Mouse (Mus musculus) forebrain, embryonic 15.5 days (tissue): ENCODE results near the gene Blnk. TPM values are rescaled to one million over a fixed set of nuclear protein-coding genes. Genes with fewer than 3 reads are reported as not detected.

Source experiments
- ATAC-seq: fragments of 200-750 bp; cut with Nextera tagmentation; replicated peaks from 2 replicates; pipeline ENCODE4 v1.8.0; 2017; ENCODE audit warnings: mild to moderate bottlenecking, moderate TSS enrichment, moderate library complexity
- H3K27ac ChIP-seq: fragments of 300-500 bp; sonication (generic); replicated peaks from 2 replicates; pipeline ENCODE4 v1.5.1; 2015; ENCODE audit warnings: mild to moderate bottlenecking, inconsistent platforms
- H3K27me3 ChIP-seq: fragments of 300-500 bp; sonication (generic); 2 replicates; pipeline ENCODE4 v1.6.1; 2015; ENCODE audit warnings: inconsistent platforms
- H3K36me3 ChIP-seq: fragments of 300-500 bp; sonication (generic); 2 replicates; pipeline ENCODE4 v1.6.1; 2015; ENCODE audit warnings: mild to moderate bottlenecking, inconsistent platforms
- H3K4me1 ChIP-seq: fragments of 300-500 bp; sonication (generic); 2 replicates; pipeline ENCODE4 v1.6.1; 2015; ENCODE audit warnings: inconsistent platforms
- H3K4me2 ChIP-seq: fragments of 300-500 bp; sonication (generic); replicated peaks from 2 replicates; pipeline ENCODE4 v1.6.1; 2015; ENCODE audit warnings: mild to moderate bottlenecking, inconsistent platforms
- H3K4me3 ChIP-seq: fragments of 300-500 bp; sonication (generic); 2 replicates; pipeline ENCODE4 v1.5.1; 2015; ENCODE audit warnings: mild to moderate bottlenecking, inconsistent platforms
- H3K9ac ChIP-seq: fragments of 300-500 bp; sonication (generic); replicated peaks from 2 replicates; pipeline ENCODE4 v1.6.1; 2015; ENCODE audit warnings: mild to moderate bottlenecking, inconsistent platforms
- H3K9me3 ChIP-seq: fragments of 300-500 bp; sonication (generic); 2 replicates; pipeline ENCODE4 v1.6.1; 2016; ENCODE audit warnings: inconsistent platforms
- WGBS: fragments of 180-500 bp; shearing (Covaris S2); methylation state at CpG from one replicate; pipeline ENCODE4 v1.1.7; 2015; ENCODE audit warnings: mixed read lengths; 5-methylcytosine and 5-hydroxymethylcytosine counted together
- polyA plus RNA-seq: library from polyadenylated mRNA; unstranded; fragments of >200 nt; fragmentation: Nextera tagmentation; extraction: Ambion mirVana; gene quantifications from 2 replicates; pipeline ENCODE4 v1.2.1, GENCODE M21; 2015

Blnk gene
- polyA plus RNA-seq, 1 experiment from 2014 or later: 0.80 TPM

GRCm38 (mm10) chr19:40946937-40947577 lies 47.3 kb downstream of the Blnk start:
- H3K36me3 ChIP-seq: no peaks in the 10 kb centered on the region
- no peak overlapping the region for H3K27ac ChIP-seq
- H3K4me3 ChIP-seq: no peak overlapping the region
- H3K27me3 ChIP-seq: no peaks in the 10 kb centered on the region
- no peak for ATAC-seq
- 91% methylated on average over 4 of the region's 4 CpGs for WGBS
- no peak overlapping the region for H3K9ac ChIP-seq
- H3K9me3 ChIP-seq: no peaks in the 10 kb centered on the region
- H3K4me1 ChIP-seq: no peaks in the 10 kb centered on the region
- H3K4me2 ChIP-seq: no peak overlapping the region

- 94% methylated on average over 7 of the region's 7 CpGs for WGBS
- no peak overlapping the region for H3K27ac ChIP-seq
- H3K36me3 ChIP-seq: no peaks in the 10 kb centered on the region
- H3K4me2 ChIP-seq: no peak overlapping the region
- H3K9ac ChIP-seq: no peak overlapping the region
- H3K4me1 ChIP-seq: no peaks in the 10 kb centered on the region
- H3K4me3 ChIP-seq: no peak overlapping the region
- no peaks in the 10 kb centered on the region for H3K27me3 ChIP-seq
- ATAC-seq: no peak
- no peaks in the 10 kb centered on the region for H3K9me3 ChIP-seq
Observed at GRCm38 (mm10) chr19:40943552-40943951, 50.8 kb downstream of the Blnk start.

GRCm38 (mm10) chr19:40936038-40936437 lies 58.3 kb downstream of the Blnk start:
- Histone ChIP-seq H3K9me3 (no peaks in the 10 kb centered on the region), H3K27me3 (no peaks in the 10 kb centered on the region), H3K36me3 (no peaks in the 10 kb centered on the region), H3K4me1 (no peaks in the 10 kb centered on the region), H3K9ac (no peak overlapping the region), H3K4me2 (no peak overlapping the region), H3K4me3 (no peak overlapping the region), H3K27ac (no peak overlapping the region)
- no peak for ATAC-seq
- WGBS: 29% methylated on average over 5 of the region's 5 CpGs

- WGBS: 46% methylated on average over 8 of the region's 8 CpGs
- H3K9me3 ChIP-seq: no peaks in the 10 kb centered on the region
- no peak overlapping the region for H3K27ac ChIP-seq
- H3K4me1 ChIP-seq: no peaks in the 10 kb centered on the region
- H3K4me2 ChIP-seq: no peak overlapping the region
- H3K27me3 ChIP-seq: no peaks in the 10 kb centered on the region
- no peaks in the 10 kb centered on the region for H3K36me3 ChIP-seq
- no peak overlapping the region for H3K9ac ChIP-seq
- no peak for ATAC-seq
- H3K4me3 ChIP-seq: no peak overlapping the region
Observed at GRCm38 (mm10) chr19:40935376-40935775, 59.0 kb downstream of the Blnk start.

- no peak overlapping the region for H3K4me2 ChIP-seq
- ATAC-seq: no peak
Observed at GRCm38 (mm10) chr19:40931581-40932369, 62.6 kb downstream of the Blnk start.

GRCm38 (mm10) chr19:40895393-40895703 lies 99.0 kb downstream of the Blnk start:
- H3K9me3 ChIP-seq: no peaks in the 10 kb centered on the region

More at GRCm38 (mm10) chr19:40931581-40932369, 62.6 kb downstream of the Blnk start:
- no peaks in the 10 kb centered on the region for H3K27me3 ChIP-seq
- no peak overlapping the region for H3K9ac ChIP-seq
- 64% methylated on average over 9 of the region's 9 CpGs for WGBS
- no peaks in the 10 kb centered on the region for H3K9me3 ChIP-seq
- H3K4me1 ChIP-seq: no peaks in the 10 kb centered on the region
- no peak overlapping the region for H3K4me3 ChIP-seq
- H3K27ac ChIP-seq: no peak overlapping the region
- no peaks in the 10 kb centered on the region for H3K36me3 ChIP-seq

GRCm38 (mm10) chr19:40894519-40895392 lies 99.6 kb downstream of the Blnk start, which contains the start of gene Zfp518a:
Gene Zfp518a, plus strand, starts transcription at chr19:40894705.
- WGBS: under 1% methylated on average over 83 of the region's 89 CpGs
- Histone ChIP-seq H3K9me3 (no peaks in the 10 kb centered on the region), H3K27ac (peak within 1 kb of the TSS; percentile 93), H3K27me3 (peaks cover 28% of the 10 kb centered on the region), H3K9ac (peak within 1 kb of the TSS; percentile 57), H3K4me3 (peak within 1 kb of the TSS; percentile 74), H3K4me1 (peaks cover 10% of the 10 kb centered on the region; the same call in 1 of the 2 replicates), H3K4me2 (peak within 1 kb of the TSS; percentile 68), H3K36me3 (no peaks in the 10 kb centered on the region)
- peak; percentile 96 for ATAC-seq

More at GRCm38 (mm10) chr19:40895393-40895703, 99.0 kb downstream of the Blnk start:
- H3K27ac ChIP-seq: peak overlapping the region; percentile 93
- peaks cover 24% of the 10 kb centered on the region for H3K27me3 ChIP-seq
- no peak for ATAC-seq
- peaks cover 10% of the 10 kb centered on the region; the same call in 1 of the 2 replicates for H3K4me1 ChIP-seq
- H3K4me2 ChIP-seq: peak overlapping the region; percentile 68
- H3K4me3 ChIP-seq: peak overlapping the region; percentile 74
- under 1% methylated on average over 6 of the region's 6 CpGs for WGBS
- H3K9ac ChIP-seq: peak overlapping the region; percentile 57
- no peaks in the 10 kb centered on the region for H3K36me3 ChIP-seq

DNA sequence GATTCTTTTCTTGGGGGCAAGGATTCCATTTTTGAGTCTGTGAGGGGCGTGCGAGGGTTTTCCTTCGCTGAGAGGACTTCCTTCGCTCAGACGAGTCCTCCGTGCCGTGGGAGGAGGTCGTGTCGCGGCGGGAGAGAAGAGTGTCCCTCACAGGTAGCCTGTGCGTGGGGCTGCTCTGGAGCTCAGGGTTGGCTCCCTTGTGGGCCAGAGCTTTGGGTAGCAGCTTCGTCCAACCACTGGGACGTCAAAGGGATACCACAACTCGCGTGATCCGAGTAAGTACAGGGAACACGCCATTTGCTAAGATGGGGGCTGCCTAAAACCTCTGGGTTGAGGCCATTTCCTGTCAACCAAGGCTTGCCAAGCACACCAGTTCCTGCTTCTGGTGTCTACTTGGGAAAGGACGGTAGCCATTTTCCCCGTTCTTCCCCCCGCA lies 100.2 kb downstream of the Blnk start:
- peak overlapping the region; percentile 57 for H3K9ac ChIP-seq
- peak; percentile 55 for ATAC-seq
- H3K4me2 ChIP-seq: peak overlapping the region; percentile 68
- WGBS: 48% methylated on average over 21 of the region's 21 CpGs
- no peaks in the 10 kb centered on the region for H3K9me3 ChIP-seq
- H3K4me3 ChIP-seq: peak overlapping the region; percentile 74
- H3K27ac ChIP-seq: peak overlapping the region; percentile 93
- H3K27me3 ChIP-seq: peaks cover 33% of the 10 kb centered on the region
- peaks cover 10% of the 10 kb centered on the region; the same call in 1 of the 2 replicates for H3K4me1 ChIP-seq
- H3K36me3 ChIP-seq: no peaks in the 10 kb centered on the region

DNA sequence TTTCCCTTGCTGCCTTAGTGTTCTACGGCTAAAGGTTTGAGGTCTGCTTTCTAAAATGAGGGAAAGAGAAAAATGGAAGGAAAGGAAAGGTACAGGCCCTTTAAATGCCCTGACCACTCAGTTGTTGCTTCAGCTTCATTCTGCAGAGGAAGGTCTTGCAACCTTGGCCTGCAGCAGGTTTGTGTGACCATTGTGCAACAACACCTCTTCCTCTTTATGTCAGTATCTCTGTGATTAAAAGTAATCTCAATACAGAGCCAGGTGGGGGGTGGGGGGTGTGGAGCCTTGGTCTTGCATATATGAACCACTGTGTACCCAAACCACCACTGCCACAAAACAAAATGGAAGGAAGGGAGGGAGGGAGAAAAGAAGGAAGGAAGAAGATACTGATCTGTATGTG lies 105.4 kb downstream of the Blnk start:
- H3K4me2 ChIP-seq: no peak overlapping the region
- peaks cover 67% of the 10 kb centered on the region for H3K27me3 ChIP-seq
- 91% methylated on average over 1 of the region's 1 CpGs for WGBS
- ATAC-seq: no peak
- no peak overlapping the region for H3K9ac ChIP-seq
- H3K9me3 ChIP-seq: no peaks in the 10 kb centered on the region
- no peaks in the 10 kb centered on the region for H3K36me3 ChIP-seq
- 0 out of 2 replicates have a peak, but pooled peaks cover under 1% of the 10 kb centered on the region for H3K4me1 ChIP-seq
- H3K4me3 ChIP-seq: no peak overlapping the region
- H3K27ac ChIP-seq: no peak overlapping the region

- no peak for ATAC-seq
- 93% methylated on average over 4 of the region's 4 CpGs for WGBS
- no peaks in the 10 kb centered on the region for H3K9me3 ChIP-seq
- no peaks in the 10 kb centered on the region for H3K36me3 ChIP-seq
- no peaks in the 10 kb centered on the region for H3K4me1 ChIP-seq
- no peak overlapping the region for H3K4me3 ChIP-seq
- H3K4me2 ChIP-seq: no peak overlapping the region
- no peak overlapping the region for H3K27ac ChIP-seq
- H3K9ac ChIP-seq: no peak overlapping the region
- peaks cover 64% of the 10 kb centered on the region for H3K27me3 ChIP-seq
Observed at GRCm38 (mm10) chr19:40881700-40882099, 112.6 kb downstream of the Blnk start.
